Mouse (Mus musculus) ES-Bruce4 (cell line): ENCODE data around the gene Pakap.

ENCODE experiments used
- CTCF ChIP-seq: IDR thresholded peaks from one replicate; pipeline ENCODE4 v1.8.1; 2011; ENCODE audit warnings: low read depth, low read length
- POLR2A ChIP-seq: IDR thresholded peaks from one replicate; pipeline ENCODE4 v1.8.1; 2011; ENCODE audit warnings: low read length; ENCODE audit not compliant: insufficient read depth

DNA sequence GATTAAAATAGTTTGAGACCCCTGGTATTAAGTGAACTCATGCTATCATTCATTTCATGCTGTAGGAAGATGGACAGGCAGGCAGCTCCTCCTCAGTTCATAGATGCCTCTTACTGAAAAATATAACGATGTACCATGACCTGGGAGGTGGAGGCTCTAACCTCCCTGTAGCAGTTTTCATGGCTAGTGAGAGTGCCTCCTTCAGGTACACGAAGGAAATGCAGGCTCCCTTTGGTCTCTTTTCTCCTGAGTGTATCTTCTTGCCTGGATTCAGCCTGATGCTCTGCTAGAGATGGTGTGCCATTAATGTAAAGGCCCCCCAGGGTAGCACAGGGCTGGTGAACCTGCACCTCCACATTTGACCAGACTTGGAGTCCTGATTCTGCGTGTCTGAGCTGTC is 88.9 kb downstream of the Pakap start:
- TF ChIP-seq POLR2A (no peak), CTCF (no peak)
